Mouse (Mus musculus) embryonic fibroblast, embryonic 13.5 days (primary cell): ENCODE results near the gene Oaf.

Experiments used
- CTCF ChIP-seq: IDR thresholded peaks from 2 replicates; pipeline ENCODE4 v1.5.1; 2011; ENCODE audit warnings: mild to moderate bottlenecking, control low read depth, low read length, moderate library complexity, borderline replicate concordance; ENCODE audit not compliant: insufficient read depth
- POLR2A ChIP-seq: IDR thresholded peaks from 2 replicates; pipeline ENCODE4 v1.6.1; 2011; ENCODE audit warnings: low read depth, mild to moderate bottlenecking, control low read depth, low read length, moderate library complexity

DNA sequence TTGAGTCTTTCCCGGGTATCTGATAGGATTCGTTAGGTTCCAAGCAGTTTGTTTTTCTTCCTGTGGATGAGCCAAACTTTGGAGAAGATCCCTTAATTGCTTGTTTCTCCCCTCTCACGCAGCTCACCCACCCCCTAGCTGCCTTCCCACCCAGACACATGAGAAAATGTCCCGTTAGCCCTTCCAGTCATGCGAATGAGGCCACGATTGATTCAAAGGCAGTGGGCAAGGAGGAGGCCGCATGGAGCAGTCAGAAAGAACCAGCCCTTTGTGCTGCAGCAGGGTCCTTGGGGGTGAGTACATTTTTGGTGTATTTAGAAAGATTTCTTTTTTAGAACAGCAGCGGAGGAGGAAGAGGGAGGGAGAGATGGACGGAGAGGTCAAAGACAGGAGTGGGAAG lies 25.5 kb upstream of the Oaf start:
- no peak for TF ChIP-seq CTCF
- TF ChIP-seq POLR2A = no peak
